Mouse (Mus musculus) spleen, adult 12 weeks (tissue): ENCODE data around the gene Coro2b.

Experiments used
- DNase-seq: peaks from one replicate; pipeline ENCODE4 v3.0.0; 2022; ENCODE audit warnings: low spot score

Coro2b gene

DNA sequence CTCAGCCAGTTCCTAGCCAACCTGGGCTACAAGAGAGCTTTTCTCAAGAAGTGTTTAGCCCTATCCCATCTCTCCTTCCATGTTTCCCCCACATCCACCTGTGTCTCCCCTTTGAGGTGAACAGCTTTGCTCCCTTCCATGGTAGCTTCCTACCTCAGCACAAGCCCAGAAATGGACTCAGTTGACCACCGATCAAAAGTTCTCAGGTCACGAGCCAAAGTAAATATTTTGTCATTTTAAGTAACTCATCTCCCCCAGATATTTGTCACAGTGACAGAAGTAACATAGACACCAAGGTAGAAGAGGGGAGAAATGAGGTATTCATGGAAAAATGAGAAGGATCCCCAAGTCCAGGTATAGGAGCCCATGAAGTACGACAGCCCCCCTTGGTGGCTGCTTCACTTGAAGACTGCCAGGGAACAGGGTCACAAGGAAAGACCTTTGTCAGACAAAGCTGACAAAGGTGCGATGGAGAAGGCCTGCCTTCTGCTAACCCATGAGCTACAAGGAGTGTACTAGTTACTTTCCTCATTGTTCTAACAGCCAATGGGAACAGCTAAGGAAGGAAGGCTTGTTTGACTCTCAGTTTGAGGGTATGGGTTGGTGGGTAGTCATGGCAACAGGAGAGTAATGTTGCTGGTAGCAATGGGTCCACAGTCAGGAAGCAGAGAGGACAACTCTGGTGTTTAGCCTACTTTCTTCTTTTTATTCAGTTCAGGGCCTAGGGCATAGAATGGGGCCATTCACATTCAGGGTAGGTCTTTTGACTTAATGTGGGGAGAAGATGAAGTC lies 150.9 kb downstream of the Coro2b start:
- DNase-seq: no peak

DNA sequence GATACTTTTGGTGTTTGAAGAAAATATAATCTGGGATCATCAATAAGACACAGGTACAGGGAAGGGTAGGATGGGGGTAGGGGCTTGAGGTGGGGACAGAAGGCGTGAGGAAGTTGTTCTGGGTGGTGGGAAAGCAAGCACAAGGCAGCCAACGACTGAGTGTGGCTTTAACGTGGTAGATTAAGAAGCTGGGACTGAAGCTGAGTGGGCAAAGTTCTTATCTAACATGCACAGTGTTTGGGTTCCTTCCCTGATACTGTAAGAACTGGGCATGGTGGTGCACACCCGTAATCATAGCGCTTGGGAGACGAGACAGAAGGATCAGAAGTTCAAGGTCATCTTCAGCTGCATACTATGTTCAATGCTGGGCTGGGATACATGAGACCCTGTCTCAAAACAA lies 151.8 kb downstream of the Coro2b start:
- DNase-seq: no peak

DNA sequence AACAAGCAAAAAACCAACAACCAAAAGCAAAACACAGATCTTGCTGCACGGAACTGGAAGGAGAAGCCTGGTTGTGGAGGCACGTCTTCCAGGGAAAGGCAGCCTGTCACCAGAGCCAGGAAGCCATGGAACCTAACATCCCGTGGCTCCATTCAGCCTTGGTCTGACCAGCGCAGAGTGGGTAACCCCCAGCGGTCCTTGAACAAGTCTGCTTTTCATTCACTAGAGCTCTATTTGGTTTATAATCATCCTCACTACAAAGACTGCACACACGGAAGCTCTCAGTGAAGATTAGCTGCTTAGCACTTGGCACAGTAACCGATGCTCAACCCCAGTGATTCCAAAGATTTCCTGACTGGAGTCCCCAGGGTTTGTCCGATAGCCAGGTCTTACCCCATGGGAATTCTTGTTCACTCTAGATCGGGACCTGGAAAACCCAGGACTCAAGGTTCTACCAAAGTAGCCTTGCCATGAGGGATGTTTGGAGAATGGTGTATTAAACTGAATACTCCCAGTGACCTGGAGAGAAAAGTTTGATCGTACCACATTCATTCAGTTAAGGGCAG lies 154.2 kb downstream of the Coro2b start:
- DNase-seq: no peak

DNA sequence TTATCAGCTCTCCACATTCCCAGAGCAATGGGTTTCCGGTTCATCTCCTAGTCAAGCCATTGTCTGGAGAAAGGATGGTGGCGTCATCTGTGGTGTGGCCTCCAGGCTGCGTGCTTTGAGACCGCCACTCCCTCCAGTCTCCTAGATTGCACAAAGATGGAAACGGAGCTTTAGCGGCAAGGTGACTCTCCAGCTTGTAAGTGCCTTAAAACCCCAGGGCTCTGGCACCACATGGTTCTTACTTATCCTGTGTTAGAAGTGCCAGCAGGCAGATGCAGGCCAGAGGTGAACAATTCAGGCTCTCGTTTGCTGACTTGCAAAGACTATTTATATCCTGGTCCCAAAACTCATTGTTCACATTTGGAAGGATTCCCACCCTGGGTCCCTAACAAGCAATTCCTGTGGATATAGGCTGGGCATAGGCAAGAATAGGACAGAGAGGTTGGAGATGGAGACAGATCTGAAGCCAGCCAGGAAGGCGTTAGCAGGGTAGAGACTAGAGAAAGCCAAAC lies 155.4 kb downstream of the Coro2b start:
- no peak for DNase-seq

DNA sequence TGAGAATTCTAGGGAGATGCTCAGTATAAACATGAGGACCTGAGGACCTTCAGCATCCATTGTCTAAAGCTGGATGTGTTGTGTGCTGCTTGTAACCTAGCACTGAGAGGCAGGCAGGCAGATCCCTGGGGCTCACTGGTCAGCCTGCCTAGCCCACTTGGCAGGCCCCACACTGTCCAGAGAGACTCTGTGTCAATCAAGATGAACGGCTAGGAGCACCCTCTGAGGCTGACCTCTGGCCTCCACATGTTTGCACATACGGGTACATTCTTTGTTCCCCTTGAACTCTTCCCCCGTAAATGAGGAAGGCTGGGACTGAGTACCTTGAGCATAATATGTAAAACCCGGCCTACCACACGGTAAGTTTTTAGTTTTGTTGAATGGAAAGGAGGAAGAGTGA lies 156.5 kb downstream of the Coro2b start:
- DNase-seq: no peak

DNA sequence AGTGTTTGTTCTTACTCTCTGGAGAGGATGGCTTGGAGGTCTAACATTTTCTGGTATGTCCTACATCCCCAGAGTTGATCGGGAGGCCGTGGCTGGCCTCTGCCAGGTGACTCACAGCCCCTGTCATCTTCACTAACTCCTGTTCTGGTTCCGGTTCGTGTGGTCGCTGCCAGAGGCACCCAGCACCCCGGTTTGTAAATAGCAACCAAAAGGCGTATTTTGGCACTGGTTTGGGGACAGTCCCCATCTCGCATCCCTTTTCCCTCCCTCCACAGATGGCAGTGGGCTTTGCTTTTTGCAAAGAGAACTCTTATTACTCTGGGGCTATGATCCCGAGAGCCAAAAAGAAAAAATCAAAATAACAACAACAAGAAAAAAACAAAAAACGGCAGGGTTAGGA lies 158.9 kb downstream of the Coro2b start:
- no peak for DNase-seq

DNA sequence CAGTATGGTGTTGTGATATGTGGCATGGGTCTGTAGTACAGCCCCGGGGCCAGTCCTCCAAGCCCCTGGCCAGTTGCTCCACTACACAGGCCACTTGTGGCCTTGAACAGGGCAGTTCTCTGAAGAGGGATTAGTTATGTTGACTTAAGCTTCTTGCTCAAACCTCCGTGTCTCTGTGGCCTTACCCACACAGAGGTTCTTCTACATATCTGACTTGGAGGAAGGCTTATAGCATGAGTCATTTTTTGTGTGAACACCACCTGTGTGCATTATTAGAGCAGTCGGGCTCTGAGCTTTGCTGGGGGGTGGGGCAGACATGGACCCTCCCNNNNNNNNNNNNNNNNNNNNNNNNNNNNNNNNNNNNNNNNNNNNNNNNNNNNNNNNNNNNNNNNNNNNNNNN lies 162.6 kb downstream of the Coro2b start:
- no peak for DNase-seq

DNA sequence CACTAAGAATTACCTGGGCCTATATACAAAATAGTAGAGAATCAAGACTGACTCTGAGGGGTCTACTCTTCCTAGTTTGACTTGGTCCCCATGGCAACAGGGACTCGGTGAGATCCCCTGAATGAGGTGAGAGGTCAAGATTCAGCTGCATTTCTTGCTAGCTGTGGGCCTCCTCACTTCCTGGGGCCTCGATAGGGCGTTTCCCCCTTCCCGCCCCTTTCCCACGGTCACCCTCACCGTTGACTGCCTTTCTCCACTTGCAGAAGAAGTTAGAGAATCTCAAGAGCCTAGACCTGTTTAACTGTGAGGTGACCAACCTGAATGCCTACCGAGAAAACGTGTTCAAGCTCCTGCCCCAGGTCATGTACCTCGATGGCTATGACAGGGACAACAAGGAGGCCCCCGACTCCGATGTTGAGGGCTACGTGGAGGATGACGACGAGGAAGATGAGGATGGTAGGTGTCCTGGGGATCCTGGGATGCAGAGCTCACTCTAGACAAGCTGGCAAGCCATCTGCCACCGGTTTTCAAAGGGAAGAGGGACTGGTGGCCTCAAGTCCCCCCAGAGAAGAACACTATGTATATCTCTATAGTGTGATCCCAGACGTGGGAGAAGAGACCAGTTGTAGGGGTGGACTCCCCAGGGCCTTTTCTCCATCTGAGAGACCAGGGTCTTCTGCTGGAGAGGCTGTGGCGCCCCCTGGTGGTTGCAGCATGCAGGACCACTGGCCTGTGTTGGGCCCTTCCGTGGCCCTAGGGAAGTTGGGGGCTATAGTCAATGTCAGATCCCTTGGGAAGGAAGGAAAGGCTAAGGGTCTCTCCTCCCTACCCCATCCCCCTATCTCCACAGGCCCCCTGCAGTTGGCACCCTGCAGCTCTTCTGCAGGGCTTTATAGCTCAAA lies 163.4 kb downstream of the Coro2b start:
- DNase-seq: peak; percentile 53

DNA sequence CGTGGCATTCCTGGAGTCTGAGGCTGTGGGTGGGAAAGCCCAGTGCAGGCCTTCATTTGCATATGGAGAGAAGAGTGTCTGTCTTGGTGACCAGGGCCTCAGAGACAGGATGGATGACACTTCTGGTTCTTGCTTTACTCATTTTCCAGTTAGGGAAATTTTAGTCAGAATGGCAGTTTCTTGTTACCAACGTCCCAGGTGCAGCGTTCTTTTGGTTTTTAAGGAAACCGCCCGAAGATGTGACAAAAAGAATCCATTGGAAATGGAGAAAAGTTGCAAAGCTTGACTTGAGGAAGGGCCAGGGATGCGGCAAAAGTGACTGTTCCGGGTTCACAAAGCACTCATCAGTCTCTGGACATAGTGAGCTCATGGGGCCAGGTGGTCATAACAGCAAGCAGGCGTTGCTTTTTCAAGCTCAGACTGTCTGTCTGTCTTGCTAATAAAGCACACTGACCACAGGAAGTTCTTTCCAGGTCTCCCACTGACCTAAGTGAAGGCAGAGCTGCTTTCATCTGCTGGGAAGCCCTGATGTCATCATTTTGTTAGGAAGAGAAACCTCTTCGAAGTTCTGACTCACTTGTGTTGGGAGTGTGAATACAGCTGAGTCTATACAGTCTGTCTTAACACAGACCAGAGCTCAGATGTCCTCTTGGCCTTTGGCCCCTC lies 164.2 kb downstream of the Coro2b start:
- no peak for DNase-seq

DNA sequence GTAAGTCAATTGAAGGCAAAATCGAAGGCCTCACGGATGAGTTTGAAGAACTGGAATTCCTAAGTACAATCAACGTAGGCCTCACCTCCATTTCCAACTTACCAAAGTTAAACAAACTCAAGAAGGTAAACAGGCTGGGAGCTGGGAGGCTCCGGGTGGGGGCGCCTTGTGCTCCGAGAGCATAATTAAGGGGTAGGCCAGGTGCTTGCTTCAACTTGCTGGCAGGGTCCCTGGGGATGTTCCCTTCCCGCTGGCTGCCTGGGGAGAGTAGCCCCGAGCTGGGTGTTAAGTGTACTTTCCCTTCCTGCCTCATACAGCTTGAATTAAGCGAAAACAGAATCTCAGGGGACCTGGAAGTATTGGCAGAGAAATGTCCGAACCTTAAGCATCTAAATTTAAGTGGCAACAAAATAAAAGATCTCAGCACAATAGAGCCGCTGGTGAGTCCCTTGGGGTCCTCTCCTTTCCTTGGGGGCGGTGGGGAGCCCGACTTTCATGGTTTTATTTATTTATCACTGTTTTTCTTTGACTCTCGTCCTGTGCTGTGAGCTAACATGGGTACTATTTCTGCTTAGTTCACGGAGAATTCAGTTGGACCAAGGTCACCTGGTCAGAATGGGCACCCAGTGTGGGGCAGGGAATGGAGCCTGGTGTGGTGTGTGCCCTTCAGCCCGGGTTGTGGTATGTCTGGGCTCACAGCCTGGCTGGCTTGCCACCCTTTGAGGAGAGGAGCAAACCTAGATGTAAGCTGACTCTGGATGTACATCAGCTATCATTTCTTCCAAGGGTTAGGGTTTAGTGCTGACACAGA lies 164.9 kb downstream of the Coro2b start:
- DNase-seq: no peak

DNA sequence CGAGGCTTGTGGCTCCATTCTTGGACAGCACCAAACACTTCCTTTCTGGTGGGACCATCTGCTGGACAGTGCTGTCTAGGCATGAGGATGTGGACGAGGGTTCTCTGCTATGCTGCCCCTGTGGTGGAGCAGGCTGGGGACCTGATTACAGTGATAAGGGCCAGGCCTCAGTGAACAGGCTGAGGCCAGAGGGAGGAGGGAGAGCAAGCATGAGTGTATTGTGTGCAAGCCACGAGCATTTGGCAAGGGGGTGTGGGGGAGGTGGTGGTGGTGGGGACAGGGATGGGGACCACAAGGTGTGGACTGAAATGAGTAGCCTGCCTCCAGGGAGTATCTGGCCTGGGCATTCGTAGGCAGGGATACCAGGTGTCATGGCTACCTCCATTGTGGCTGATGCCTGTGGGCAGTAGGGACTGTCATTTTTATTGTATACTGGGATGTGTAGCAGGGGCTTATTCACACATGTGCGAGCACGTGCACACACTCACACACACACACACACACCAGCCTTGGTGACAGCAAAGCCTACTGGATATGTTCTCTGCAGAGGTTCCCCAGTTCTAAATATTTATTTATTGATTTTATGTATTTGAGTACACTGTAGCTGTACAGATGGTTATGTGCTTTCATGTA lies 166.1 kb downstream of the Coro2b start:
- DNase-seq: no peak

DNA sequence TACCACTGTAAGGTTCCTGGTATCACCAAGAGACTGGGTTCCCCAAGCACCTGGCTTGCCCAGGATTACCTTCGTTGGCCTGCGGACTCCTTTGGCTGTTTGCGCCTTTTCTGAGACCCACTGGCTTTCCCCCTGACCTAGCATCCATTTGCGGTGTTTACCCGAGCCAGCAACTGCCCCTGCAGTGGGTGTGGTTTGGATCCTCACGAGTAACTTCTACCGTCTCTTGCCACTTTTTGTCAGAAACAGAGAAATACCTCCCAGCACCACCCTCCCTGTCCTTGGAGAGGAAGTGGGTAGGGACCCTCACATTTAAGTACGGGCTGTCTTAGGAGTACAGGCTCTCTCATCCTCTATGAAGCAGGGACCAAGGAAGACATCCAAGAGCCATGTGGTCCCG lies 166.7 kb downstream of the Coro2b start:
- no peak for DNase-seq
